Mouse (Mus musculus): Measurements from ENCODE around the gene Etv1.

GRCm38 (mm10) chr12:38847500-38848261, 68.5 kb downstream of the Etv1 start:
- TF ChIP-seq CTCF (conservative IDR thresholded peaks at IDR 0.05; ENCODE audit: low read length) (no peak), NANOG (IDR thresholded peaks at IDR 0.05; ENCODE audit: borderline replicate concordance, low read length) (no peak)
